Mouse (Mus musculus): Measurements from ENCODE around the gene E030018B13Rik. TPM values are rescaled to one million over a fixed set of nuclear protein-coding genes. Genes with fewer than 3 reads are reported as not detected.
A peak's percentile ranks its signal among the peaks of the same experiment; 100 is the strongest.

E030018B13Rik gene
- polyA plus RNA-seq, 1 experiment from 2014 or later = not detected

DNA sequence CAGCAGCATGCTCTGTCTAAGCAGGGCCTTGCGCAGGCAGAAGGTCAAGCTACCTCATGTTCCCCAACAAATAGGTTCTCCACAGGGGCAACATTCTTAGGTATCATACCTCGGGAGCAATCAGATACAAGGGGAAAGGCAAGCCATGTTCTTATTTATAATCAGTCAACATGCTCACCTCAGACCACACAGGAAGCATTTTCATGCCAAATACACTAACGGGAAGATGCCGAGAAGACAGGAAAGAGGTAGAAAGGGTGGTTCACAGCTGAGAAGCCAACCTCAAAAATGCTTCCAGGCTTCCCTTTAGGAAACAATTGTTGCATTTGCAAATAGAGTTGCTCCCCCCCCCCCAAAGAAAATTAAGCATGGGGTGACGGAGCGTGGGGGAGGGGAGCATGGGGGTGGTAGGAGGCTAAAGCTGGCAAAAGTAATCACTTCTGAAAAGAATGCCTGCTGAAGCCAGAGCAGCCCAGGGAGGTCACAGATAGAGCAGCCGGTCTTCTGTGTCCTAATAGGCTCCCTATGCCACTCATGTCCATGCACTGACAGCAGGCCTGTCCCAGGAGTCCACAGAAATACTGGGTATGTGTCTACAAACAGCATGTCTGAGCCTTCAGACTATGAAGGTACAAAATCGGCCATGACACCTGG is 5.4 kb downstream of the E030018B13Rik start:
- 72% methylated on average over 8 of the region's 8 CpGs for WGBS
- Histone ChIP-seq H3K4me3 (ENCODE audit: low read length) (no peak overlapping the region), H3K9me3 (ENCODE audit: control insufficient read depth, low read length) (no peaks in the 10 kb centered on the region), H3K9ac (ENCODE audit: low read depth, low read length) (no peak overlapping the region), H3K4me1 (ENCODE audit: control insufficient read depth, insufficient read depth, low read depth, low read length) (peaks cover 39% of the 10 kb centered on the region), H3K36me3 (ENCODE audit: control insufficient read depth, insufficient read depth, low read length) (no peaks in the 10 kb centered on the region), H3K27ac (ENCODE audit: low read depth, low read length) (no peak overlapping the region), H3K27me3 (replicated peaks; ENCODE audit: control insufficient read depth, insufficient read depth, low read length) (no peaks in the 10 kb centered on the region), H3K4me2 (ENCODE audit: low read length) (no peak overlapping the region)
- ATAC-seq = no peak

DNA sequence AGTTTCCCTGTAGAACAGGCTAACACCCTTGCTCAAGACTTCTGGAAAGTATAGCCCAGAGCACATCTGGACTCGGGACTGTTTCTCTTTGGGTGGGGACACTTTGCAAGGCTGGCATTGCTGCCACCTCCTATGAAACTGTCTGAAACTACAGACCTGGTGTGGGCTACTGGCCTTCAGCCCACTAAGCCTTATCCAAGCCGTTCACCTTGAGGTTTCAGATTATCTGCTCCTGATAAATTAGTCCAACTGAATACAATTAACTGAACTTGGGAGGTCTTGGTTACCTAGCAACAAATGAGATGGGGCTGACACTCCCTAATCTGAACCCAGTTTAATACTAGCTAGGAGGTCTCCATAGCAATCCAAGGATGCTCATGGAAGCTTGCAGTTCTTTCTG is 5.9 kb downstream of the E030018B13Rik start:
- Histone ChIP-seq H3K4me1 (ENCODE audit: control insufficient read depth, insufficient read depth, low read depth, low read length) (peaks cover 40% of the 10 kb centered on the region), H3K4me3 (ENCODE audit: low read length) (no peak overlapping the region), H3K36me3 (ENCODE audit: control insufficient read depth, insufficient read depth, low read length) (no peaks in the 10 kb centered on the region)

DNA sequence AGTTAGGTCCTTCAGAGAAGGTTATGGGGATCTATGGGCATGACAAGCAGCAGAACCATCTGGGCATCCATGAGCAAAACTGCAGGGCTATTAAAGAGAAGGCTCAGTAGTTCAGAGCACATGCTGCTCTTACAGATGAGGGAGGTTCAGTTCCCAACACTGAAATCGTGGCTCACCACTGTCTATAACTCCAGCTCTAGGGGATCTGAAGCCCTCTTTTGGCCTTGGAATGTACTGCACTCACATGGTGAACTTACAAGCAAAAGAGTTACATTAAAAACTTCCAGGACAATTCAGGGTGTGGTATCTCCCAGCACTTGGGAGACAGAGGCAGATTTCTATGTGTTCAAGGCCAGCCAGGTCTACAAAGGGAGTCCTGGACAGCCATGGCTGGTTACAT is 6.3 kb downstream of the E030018B13Rik start:
- Histone ChIP-seq H3K27ac (ENCODE audit: low read depth, low read length) (no peak overlapping the region), H3K9me3 (ENCODE audit: control insufficient read depth, low read length) (no peaks in the 10 kb centered on the region), H3K36me3 (ENCODE audit: control insufficient read depth, insufficient read depth, low read length) (no peaks in the 10 kb centered on the region), H3K4me3 (ENCODE audit: low read length) (no peak overlapping the region), H3K4me2 (ENCODE audit: low read length) (no peak overlapping the region), H3K4me1 (ENCODE audit: control insufficient read depth, insufficient read depth, low read depth, low read length) (peaks cover 38% of the 10 kb centered on the region), H3K9ac (ENCODE audit: low read depth, low read length) (no peak overlapping the region), H3K27me3 (replicated peaks; ENCODE audit: control insufficient read depth, insufficient read depth, low read length) (no peaks in the 10 kb centered on the region)
- ATAC-seq = no peak
- WGBS = 89% methylated on average over 1 of the region's 1 CpGs

More for the DNA sequence above, 5.9 kb downstream of the E030018B13Rik start:
- Histone ChIP-seq H3K27ac (ENCODE audit: low read depth, low read length) (no peak overlapping the region), H3K4me2 (ENCODE audit: low read length) (no peak overlapping the region), H3K27me3 (replicated peaks; ENCODE audit: control insufficient read depth, insufficient read depth, low read length) (no peaks in the 10 kb centered on the region), H3K9ac (ENCODE audit: low read depth, low read length) (no peak overlapping the region), H3K9me3 (ENCODE audit: control insufficient read depth, low read length) (no peaks in the 10 kb centered on the region)
- WGBS = 51% methylated on average over 2 of the region's 2 CpGs
- ATAC-seq = no peak

DNA sequence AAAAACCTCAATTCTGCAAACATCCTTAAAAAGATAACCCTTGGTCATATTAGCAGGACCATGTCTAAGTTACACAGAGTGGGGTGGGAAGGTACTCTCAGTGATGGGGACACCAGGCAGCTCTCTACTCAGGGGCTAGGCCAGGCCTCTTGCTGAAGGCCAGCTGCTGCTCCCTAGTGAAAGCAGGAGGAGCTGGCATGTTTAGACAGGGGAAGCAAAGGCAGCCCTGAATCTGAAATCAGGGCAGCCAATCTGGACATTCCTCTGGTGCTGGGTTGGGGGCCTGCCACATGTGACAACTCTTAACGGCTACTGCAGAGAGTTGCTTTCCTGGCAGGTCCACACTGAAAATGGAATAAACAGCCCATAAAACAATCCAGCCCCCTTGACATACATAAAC is 7.5 kb downstream of the E030018B13Rik start:
- 57% methylated on average over 1 of the region's 1 CpGs for WGBS
- no peaks in the 10 kb centered on the region for H3K27me3 ChIP-seq (replicated peaks; ENCODE audit: control insufficient read depth, insufficient read depth, low read length)
- H3K27ac ChIP-seq (ENCODE audit: low read depth, low read length) = no peak overlapping the region
- no peaks in the 10 kb centered on the region for H3K36me3 ChIP-seq (ENCODE audit: control insufficient read depth, insufficient read depth, low read length)
- peaks cover 37% of the 10 kb centered on the region for H3K4me1 ChIP-seq (ENCODE audit: control insufficient read depth, insufficient read depth, low read depth, low read length)
- H3K9me3 ChIP-seq (ENCODE audit: control insufficient read depth, low read length) = no peaks in the 10 kb centered on the region
- no peak for ATAC-seq
- no peak overlapping the region for H3K4me3 ChIP-seq (ENCODE audit: low read length)
- no peak overlapping the region for H3K4me2 ChIP-seq (ENCODE audit: low read length)
- H3K9ac ChIP-seq (ENCODE audit: low read depth, low read length) = no peak overlapping the region

DNA sequence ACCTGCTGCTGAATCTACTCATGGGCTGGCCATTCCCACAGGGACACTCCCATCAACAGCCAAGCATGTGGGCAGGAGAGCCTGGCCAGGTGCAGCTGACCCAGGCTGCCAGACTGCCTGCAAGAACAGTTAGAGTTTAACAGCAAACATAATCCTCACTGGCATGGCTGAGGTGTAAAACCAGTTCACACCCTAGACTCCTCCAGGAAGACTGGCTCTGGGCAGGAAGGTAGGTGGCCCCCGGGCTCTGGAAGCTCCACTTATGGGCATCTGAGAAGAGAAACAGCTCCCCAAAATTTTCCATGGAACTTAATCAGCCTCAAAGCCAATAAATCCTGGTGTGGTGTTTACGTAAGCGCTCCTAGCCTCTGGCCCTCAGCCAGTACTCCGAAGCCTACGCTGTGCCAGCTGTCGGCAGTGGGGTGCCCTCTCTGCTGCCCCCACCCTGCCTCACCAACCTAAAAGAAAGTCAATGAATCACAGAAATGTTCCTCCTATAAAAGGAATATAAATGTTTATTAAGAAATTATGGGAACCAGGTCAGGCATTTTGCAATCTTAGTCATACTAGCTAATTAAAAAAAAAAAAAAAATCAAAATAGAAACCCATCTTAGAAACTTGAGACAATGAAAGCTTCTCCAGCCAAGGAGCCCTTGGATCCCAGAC is 8.2 kb downstream of the E030018B13Rik start:
- H3K4me1 ChIP-seq (ENCODE audit: control insufficient read depth, insufficient read depth, low read depth, low read length) = peaks cover 37% of the 10 kb centered on the region
- 28% methylated on average over 6 of the region's 6 CpGs for WGBS
- peak; percentile 50; the same call in 1 of the 2 replicates for ATAC-seq
- peak overlapping the region; percentile 31 for H3K4me2 ChIP-seq (ENCODE audit: low read length)
- H3K27me3 ChIP-seq (replicated peaks; ENCODE audit: control insufficient read depth, insufficient read depth, low read length) = no peaks in the 10 kb centered on the region
- peak overlapping the region; percentile 69 for H3K27ac ChIP-seq (ENCODE audit: low read depth, low read length)
- no peak overlapping the region for H3K4me3 ChIP-seq (ENCODE audit: low read length)
- H3K36me3 ChIP-seq (ENCODE audit: control insufficient read depth, insufficient read depth, low read length) = no peaks in the 10 kb centered on the region
- no peak overlapping the region for H3K9ac ChIP-seq (ENCODE audit: low read depth, low read length)
- no peaks in the 10 kb centered on the region for H3K9me3 ChIP-seq (ENCODE audit: control insufficient read depth, low read length)

DNA sequence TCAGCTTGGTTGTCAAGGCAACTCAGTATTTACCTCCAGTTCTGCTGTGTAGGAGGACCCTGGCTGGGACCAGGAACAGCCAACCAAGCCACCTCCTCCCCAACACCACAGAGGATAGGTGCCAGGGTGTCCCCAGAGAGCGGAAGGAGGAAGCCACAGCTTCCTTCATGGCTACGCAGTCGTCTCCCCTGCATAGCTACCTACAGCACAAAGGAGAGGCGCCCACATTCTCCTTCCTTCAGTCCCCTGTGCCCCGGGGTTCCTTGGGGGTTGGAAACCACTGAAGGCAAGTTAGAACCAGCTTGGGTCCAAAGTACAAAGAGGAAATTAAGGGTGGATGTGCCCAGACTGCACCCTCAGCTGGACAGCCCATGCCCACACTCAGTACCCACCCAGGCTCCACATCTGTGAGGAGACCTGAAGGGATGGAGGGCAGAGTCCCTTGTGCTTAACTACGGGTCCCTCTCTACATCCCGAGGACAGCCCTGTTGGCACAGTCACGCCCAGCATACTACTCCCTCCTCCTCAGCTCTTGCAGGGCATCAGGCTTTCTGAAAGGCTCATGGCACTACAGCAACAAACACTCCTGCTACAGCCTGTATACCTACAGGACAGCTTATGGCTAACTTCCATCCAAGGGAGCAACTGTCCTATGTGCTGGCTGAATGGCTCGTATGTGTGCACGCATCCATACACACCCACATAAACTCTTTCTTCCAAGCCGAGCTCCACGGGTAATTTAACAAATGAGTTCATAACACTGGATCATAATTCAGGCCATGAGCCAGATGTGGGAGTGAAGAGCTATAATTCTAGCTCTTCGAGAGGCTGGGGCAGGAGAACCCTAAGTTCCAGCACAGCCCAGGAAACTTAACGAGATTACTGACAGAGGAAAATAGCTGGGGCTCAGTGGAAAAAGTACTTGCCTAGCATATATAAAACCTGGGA is 9.0 kb downstream of the E030018B13Rik start:
- Histone ChIP-seq H3K36me3 (ENCODE audit: control insufficient read depth, insufficient read depth, low read length) (no peaks in the 10 kb centered on the region), H3K9me3 (ENCODE audit: control insufficient read depth, low read length) (no peaks in the 10 kb centered on the region), H3K4me1 (ENCODE audit: control insufficient read depth, insufficient read depth, low read depth, low read length) (peaks cover 37% of the 10 kb centered on the region), H3K4me3 (ENCODE audit: low read length) (no peak overlapping the region), H3K9ac (ENCODE audit: low read depth, low read length) (no peak overlapping the region), H3K27ac (ENCODE audit: low read depth, low read length) (peak overlapping the region; percentile 42; the same call in 1 of the 2 replicates), H3K27me3 (replicated peaks; ENCODE audit: control insufficient read depth, insufficient read depth, low read length) (no peaks in the 10 kb centered on the region), H3K4me2 (ENCODE audit: low read length) (peak overlapping the region; percentile 0; the same call in 1 of the 2 replicates)
- WGBS = 60% methylated on average over 14 of the region's 14 CpGs
- ATAC-seq = peak; percentile 60

DNA sequence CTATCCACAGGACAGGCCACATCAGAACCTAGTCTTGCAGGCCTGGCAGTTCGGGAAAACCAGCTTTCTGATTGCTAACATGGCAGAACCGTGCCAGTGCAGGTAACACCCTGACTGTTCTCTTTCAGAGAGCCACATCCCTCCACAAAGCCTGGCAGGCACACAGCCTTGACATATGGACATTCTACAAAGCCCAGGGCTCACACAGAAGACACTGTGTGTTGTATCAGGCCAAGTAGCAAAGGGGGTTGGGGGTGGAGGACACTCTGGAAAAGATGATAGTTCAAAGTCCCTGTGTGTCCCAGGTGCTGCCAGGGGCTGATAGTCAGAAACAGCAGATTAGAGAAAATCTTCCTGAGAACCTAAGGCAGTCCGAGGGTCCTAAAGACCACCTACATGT is 9.8 kb downstream of the E030018B13Rik start:
- Histone ChIP-seq H3K27ac (ENCODE audit: low read depth, low read length) (0 out of 2 replicates have a peak overlapping the region, but pooled peaks have one; percentile 32), H3K4me3 (ENCODE audit: low read length) (no peak overlapping the region), H3K36me3 (ENCODE audit: control insufficient read depth, insufficient read depth, low read length) (no peaks in the 10 kb centered on the region), H3K27me3 (replicated peaks; ENCODE audit: control insufficient read depth, insufficient read depth, low read length) (no peaks in the 10 kb centered on the region), H3K4me2 (ENCODE audit: low read length) (no peak overlapping the region), H3K9me3 (ENCODE audit: control insufficient read depth, low read length) (no peaks in the 10 kb centered on the region), H3K4me1 (ENCODE audit: control insufficient read depth, insufficient read depth, low read depth, low read length) (peaks cover 37% of the 10 kb centered on the region), H3K9ac (ENCODE audit: low read depth, low read length) (no peak overlapping the region)
- WGBS = 72% methylated on average over 3 of the region's 3 CpGs
- no peak for ATAC-seq

DNA sequence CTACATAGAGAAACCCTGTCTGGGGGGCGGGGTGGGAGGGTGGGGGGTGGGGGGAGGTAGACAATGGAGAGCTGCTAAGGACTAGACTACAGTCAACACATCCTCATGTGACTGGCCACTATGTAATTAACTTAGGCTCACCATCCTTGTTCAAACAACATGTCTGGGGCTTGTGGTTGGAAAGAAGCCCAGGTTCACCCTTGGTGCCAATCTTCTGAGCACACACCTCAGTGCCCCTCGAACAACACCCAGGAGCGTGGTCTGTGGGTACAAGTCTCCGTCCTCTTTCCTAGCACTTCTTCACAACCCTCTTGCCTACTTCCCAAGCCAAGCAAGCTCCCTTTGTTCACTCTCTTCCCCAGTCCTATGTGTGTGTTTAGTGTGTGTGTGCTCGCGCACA is 10.5 kb downstream of the E030018B13Rik start:
- no peak for ATAC-seq
- WGBS = 92% methylated on average over 6 of the region's 6 CpGs
- H3K4me1 ChIP-seq (ENCODE audit: control insufficient read depth, insufficient read depth, low read depth, low read length) = peaks cover 32% of the 10 kb centered on the region

DNA sequence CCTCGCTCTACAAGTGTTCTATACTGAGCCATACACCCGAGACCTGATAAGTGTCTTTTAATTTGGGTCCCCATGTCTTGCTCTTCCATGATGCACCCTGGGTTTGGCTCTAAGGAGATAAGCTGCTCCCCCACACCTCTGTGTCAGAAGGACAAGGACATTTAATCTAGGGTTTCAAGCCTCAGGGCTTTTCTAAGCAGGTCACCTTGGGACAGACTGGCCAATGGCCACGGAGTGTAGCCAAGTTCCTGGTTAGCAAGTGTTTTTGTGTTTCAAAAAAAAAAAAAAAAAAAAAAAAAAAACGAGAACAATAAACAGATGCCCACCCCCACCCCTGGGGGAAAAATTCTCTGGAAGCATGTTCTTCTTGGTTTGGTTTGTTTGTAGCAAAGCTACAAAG is 12.4 kb downstream of the E030018B13Rik start:
- Histone ChIP-seq H3K27ac (ENCODE audit: low read depth, low read length) (no peak overlapping the region), H3K9me3 (ENCODE audit: control insufficient read depth, low read length) (no peaks in the 10 kb centered on the region), H3K9ac (ENCODE audit: low read depth, low read length) (no peak overlapping the region), H3K27me3 (replicated peaks; ENCODE audit: control insufficient read depth, insufficient read depth, low read length) (no peaks in the 10 kb centered on the region), H3K4me1 (ENCODE audit: control insufficient read depth, insufficient read depth, low read depth, low read length) (peaks cover 36% of the 10 kb centered on the region), H3K36me3 (ENCODE audit: control insufficient read depth, insufficient read depth, low read length) (no peaks in the 10 kb centered on the region), H3K4me2 (ENCODE audit: low read length) (no peak overlapping the region), H3K4me3 (ENCODE audit: low read length) (no peak overlapping the region)
- WGBS = 91% methylated on average over 4 of the region's 4 CpGs
- no peak for ATAC-seq

More for the DNA sequence above, 10.5 kb downstream of the E030018B13Rik start:
- no peaks in the 10 kb centered on the region for H3K27me3 ChIP-seq (replicated peaks; ENCODE audit: control insufficient read depth, insufficient read depth, low read length)
- no peaks in the 10 kb centered on the region for H3K9me3 ChIP-seq (ENCODE audit: control insufficient read depth, low read length)
- H3K9ac ChIP-seq (ENCODE audit: low read depth, low read length) = no peak overlapping the region
- H3K27ac ChIP-seq (ENCODE audit: low read depth, low read length) = no peak overlapping the region
- no peaks in the 10 kb centered on the region for H3K36me3 ChIP-seq (ENCODE audit: control insufficient read depth, insufficient read depth, low read length)
- no peak overlapping the region for H3K4me3 ChIP-seq (ENCODE audit: low read length)
- H3K4me2 ChIP-seq (ENCODE audit: low read length) = no peak overlapping the region

All from hindbrain, embryonic 16.5 days (tissue).